Mouse (Mus musculus) ES-Bruce4 (cell line): ENCODE results near the gene Fgfr2. TPM values are rescaled to one million over a fixed set of nuclear protein-coding genes. Genes with fewer than 3 reads are reported as not detected.

ENCODE experiments used
- H3K27ac ChIP-seq: 2 replicates; pipeline ENCODE4 v1.5.1; 2012; ENCODE audit warnings: low read length, inconsistent platforms; ENCODE audit not compliant: insufficient read depth
- H3K27me3 ChIP-seq: 2 replicates; pipeline ENCODE4 v1.6.1; 2012; ENCODE audit warnings: mild to moderate bottlenecking, low read length, inconsistent platforms; ENCODE audit not compliant: control insufficient read depth, poor library complexity, insufficient read depth, severe bottlenecking
- H3K36me3 ChIP-seq: 2 replicates; pipeline ENCODE4 v1.6.1; 2012; ENCODE audit warnings: inconsistent platforms, mild to moderate bottlenecking, low read length, moderate library complexity; ENCODE audit not compliant: control insufficient read depth, poor library complexity, insufficient read depth, severe bottlenecking
- H3K4me1 ChIP-seq: one replicate; pipeline ENCODE4 v1.8.1; 2011; ENCODE audit warnings: low read length; ENCODE audit not compliant: control insufficient read depth, insufficient read depth
- H3K4me3 ChIP-seq: 2 replicates; pipeline ENCODE4 v1.5.1; 2011; ENCODE audit warnings: low read depth, mild to moderate bottlenecking, low read length
- H3K9ac ChIP-seq: 2 replicates; pipeline ENCODE4 v1.6.1; 2012; ENCODE audit warnings: low read depth, mild to moderate bottlenecking, inconsistent platforms; ENCODE audit not compliant: poor library complexity, severe bottlenecking
- H3K9me3 ChIP-seq: replicated peaks from 2 replicates; pipeline ENCODE4 v1.6.1; 2012; ENCODE audit warnings: mild to moderate bottlenecking, low read length, inconsistent platforms; ENCODE audit not compliant: control insufficient read depth, poor library complexity, insufficient read depth, severe bottlenecking
- CTCF ChIP-seq: IDR thresholded peaks from one replicate; pipeline ENCODE4 v1.8.1; 2011; ENCODE audit warnings: low read depth, low read length
- EP300 ChIP-seq: IDR thresholded peaks from 2 replicates; pipeline ENCODE4 v1.6.1; 2011; ENCODE audit warnings: low read depth, low read length; ENCODE audit not compliant: insufficient read depth
- POLR2A ChIP-seq: IDR thresholded peaks from one replicate; pipeline ENCODE4 v1.8.1; 2011; ENCODE audit warnings: low read length; ENCODE audit not compliant: insufficient read depth
- polyA plus RNA-seq: library from polyadenylated mRNA; stranded (reverse); fragments of >200 nt; gene quantifications from 2 replicates; pipeline ENCODE4 v1.2.4, GENCODE M21; 2011; ENCODE audit warnings: low read depth; ENCODE audit not compliant: missing spikeins, insufficient read depth, insufficient read length

The Fgfr2 gene
- polyA plus RNA-seq, 1 experiment = 34.8 TPM

- H3K4me3 ChIP-seq = no peak overlapping the region
- TF ChIP-seq CTCF (no peak), POLR2A (no peak), EP300 (no peak)
- H3K36me3 ChIP-seq = no peaks in the 10 kb centered on the region
Observed at GRCm38 (mm10) chr7:132808051-132808796, 314.9 kb downstream of the Fgfr2 start.

GRCm38 (mm10) chr7:132806926-132807857 lies 316.0 kb downstream of the Fgfr2 start:
- TF ChIP-seq POLR2A (no peak), CTCF (no peak), EP300 (no peak)
- H3K9me3 ChIP-seq = no peaks in the 10 kb centered on the region
- no peaks in the 10 kb centered on the region for H3K27me3 ChIP-seq
- no peak overlapping the region for H3K9ac ChIP-seq
- H3K36me3 ChIP-seq = no peaks in the 10 kb centered on the region
- no peak overlapping the region for H3K4me3 ChIP-seq
- peaks cover 9% of the 10 kb centered on the region for H3K4me1 ChIP-seq
- no peak overlapping the region for H3K27ac ChIP-seq

More at GRCm38 (mm10) chr7:132808051-132808796, 314.9 kb downstream of the Fgfr2 start:
- H3K27ac ChIP-seq = 0 out of 2 replicates have a peak overlapping the region, but pooled peaks have one; percentile 9
- no peaks in the 10 kb centered on the region for H3K27me3 ChIP-seq
- H3K9ac ChIP-seq = no peak overlapping the region
- H3K4me1 ChIP-seq = peaks cover 9% of the 10 kb centered on the region
- H3K9me3 ChIP-seq = no peaks in the 10 kb centered on the region

- Histone ChIP-seq H3K9me3 (no peaks in the 10 kb centered on the region), H3K27ac (no peak overlapping the region), H3K4me1 (peaks cover 9% of the 10 kb centered on the region)
Observed at GRCm38 (mm10) chr7:132806286-132806685, 316.9 kb downstream of the Fgfr2 start.

GRCm38 (mm10) chr7:132804951-132805350 lies 318.2 kb downstream of the Fgfr2 start:
- Histone ChIP-seq H3K27ac (no peak overlapping the region), H3K27me3 (no peaks in the 10 kb centered on the region), H3K36me3 (no peaks in the 10 kb centered on the region), H3K9ac (no peak overlapping the region), H3K4me1 (peaks cover 8% of the 10 kb centered on the region), H3K9me3 (no peaks in the 10 kb centered on the region), H3K4me3 (no peak overlapping the region)
- TF ChIP-seq CTCF = no peak
- no peak for TF ChIP-seq POLR2A

More at GRCm38 (mm10) chr7:132806286-132806685, 316.9 kb downstream of the Fgfr2 start:
- TF ChIP-seq CTCF (no peak), EP300 (no peak), POLR2A (no peak)
- Histone ChIP-seq H3K4me3 (no peak overlapping the region), H3K36me3 (no peaks in the 10 kb centered on the region), H3K9ac (no peak overlapping the region), H3K27me3 (no peaks in the 10 kb centered on the region)

- Histone ChIP-seq H3K27ac (no peak overlapping the region), H3K4me1 (peaks cover 6% of the 10 kb centered on the region)
Observed at GRCm38 (mm10) chr7:132804461-132804860, 318.7 kb downstream of the Fgfr2 start.

GRCm38 (mm10) chr7:132803962-132804361 lies 319.2 kb downstream of the Fgfr2 start:
- no peak overlapping the region for H3K4me3 ChIP-seq
- no peak for TF ChIP-seq CTCF
- TF ChIP-seq EP300 = no peak
- TF ChIP-seq POLR2A = no peak
- no peak overlapping the region for H3K9ac ChIP-seq
- no peaks in the 10 kb centered on the region for H3K27me3 ChIP-seq
- no peaks in the 10 kb centered on the region for H3K9me3 ChIP-seq
- H3K36me3 ChIP-seq = no peaks in the 10 kb centered on the region
- peaks cover 6% of the 10 kb centered on the region for H3K4me1 ChIP-seq
- no peak overlapping the region for H3K27ac ChIP-seq

More at GRCm38 (mm10) chr7:132804461-132804860, 318.7 kb downstream of the Fgfr2 start:
- Histone ChIP-seq H3K9me3 (no peaks in the 10 kb centered on the region), H3K4me3 (no peak overlapping the region), H3K27me3 (no peaks in the 10 kb centered on the region), H3K36me3 (no peaks in the 10 kb centered on the region), H3K9ac (no peak overlapping the region)
- TF ChIP-seq CTCF (no peak), POLR2A (no peak), EP300 (no peak)
